In the genomic region with DNA sequence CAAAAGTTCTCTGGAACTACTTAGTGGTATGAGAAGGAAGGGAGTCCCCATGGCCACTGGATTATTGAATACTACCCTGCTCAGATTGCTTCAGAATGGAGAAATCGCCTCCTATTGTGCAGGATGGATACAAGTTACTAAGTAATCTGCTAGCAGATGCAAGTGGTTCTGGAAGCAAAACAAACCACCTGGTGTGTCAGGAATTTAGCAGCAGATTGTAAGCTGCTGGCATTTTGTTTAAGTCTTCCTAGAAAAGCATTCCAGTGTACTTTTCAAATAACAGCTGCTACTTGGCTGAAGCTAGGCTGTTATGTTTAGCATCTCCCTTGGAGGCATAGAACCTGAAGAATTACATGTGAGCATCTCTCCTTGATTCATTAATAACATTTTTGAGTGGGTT, we compare ENCODE assay signal across 19 mouse cellular contexts.
DNase-seq lines count a peak whose midpoint lies in the region; ATAC-seq lines count a peak whose summit lies in the region.
"Had no signal": no experiment of that assay in that cellular context is flagged by ENCODE, and none has a peak within 500 bp of the region (broad histone marks: within the 10 kb centered on the region; RNA-seq: fewer than 3 reads in every experiment).

No protein-coding gene starts in this region.

- 29% methylated on average over 1 of the region's 1 CpGs for WGBS in hindbrain, embryonic 16.5 days
- 30% methylated on average over 1 of the region's 1 CpGs for WGBS in hindbrain, embryonic 10.5 days

- no peaks in the 10 kb centered on the region for H3K27me3 ChIP-seq in hindbrain, embryonic 16.5 days (replicated peaks; ENCODE audit: control insufficient read depth, insufficient read depth, low read length)
- H3K27me3 ChIP-seq in hindbrain, embryonic 10.5 days (ENCODE audit: insufficient read depth, poor library complexity, severe bottlenecking): no peaks in the 10 kb centered on the region
- H3K27me3 ChIP-seq: hindbrain, embryonic 15.5 days; liver, embryonic 15.5 days had no signal

- H3K4me3 ChIP-seq in hindbrain, embryonic 16.5 days (ENCODE audit: low read length): no peak overlapping the region
- no peak overlapping the region for H3K4me3 ChIP-seq in hindbrain, embryonic 10.5 days
- H3K4me3 ChIP-seq: hindbrain, embryonic 15.5 days; liver, embryonic 15.5 days; myocyte had no signal

- no peak overlapping the region for H3K4me2 ChIP-seq in hindbrain, embryonic 16.5 days (ENCODE audit: low read length)
- H3K4me2 ChIP-seq: hindbrain, embryonic 15.5 days; liver, embryonic 15.5 days had no signal

- H3K27ac ChIP-seq in hindbrain, embryonic 16.5 days (ENCODE audit: low read depth, low read length): no peak overlapping the region
- no peak overlapping the region for H3K27ac ChIP-seq in hindbrain, embryonic 10.5 days
- H3K27ac ChIP-seq: hindbrain, embryonic 15.5 days; liver, embryonic 15.5 days had no signal

- no peak overlapping the region for H3K9ac ChIP-seq in hindbrain, embryonic 16.5 days (ENCODE audit: low read depth, low read length)
- H3K9ac ChIP-seq: hindbrain, embryonic 15.5 days; liver, embryonic 15.5 days had no signal

- 0 out of 2 replicates have a peak, but pooled peaks have one; percentile 17 for ATAC-seq in hindbrain, embryonic 16.5 days

- no peaks in the 10 kb centered on the region for H3K36me3 ChIP-seq in hindbrain, embryonic 16.5 days (ENCODE audit: control insufficient read depth, insufficient read depth, low read length)
- no peaks in the 10 kb centered on the region for H3K36me3 ChIP-seq in hindbrain, embryonic 10.5 days
- H3K36me3 ChIP-seq: hindbrain, embryonic 15.5 days; liver, embryonic 15.5 days had no signal

- DNase-seq in hindbrain, embryonic 10.5 days (ENCODE audit: low spot score): no peak
- DNase-seq in right cerebral cortex, adult 18-20 months: peak; percentile 18
- no peak for DNase-seq in right cerebral cortex, postnatal 4 days
- DNase-seq in layer of hippocampus, adult 8-10 months (ENCODE audit: low spot score in 2 of 2): peak; percentile 25 to 41
- peak; percentile 58 for DNase-seq in telencephalon, adult 2 months (ENCODE audit: low read depth, low spot score)
- no peak for DNase-seq in cerebellum, adult 18-20 months
- DNase-seq: adrenal gland, postnatal 10 days; cerebellum, postnatal 36 days; gastrocnemius, postnatal 14 days; heart, postnatal 10 days; kidney, adult 2 months; kidney, postnatal 4 days; lung, postnatal 10 days; retina, postnatal 1 day; thymus, adult 18-20 months had no signal

- no peaks in the 10 kb centered on the region; the same call in 1 of the 2 replicates for H3K4me1 ChIP-seq in hindbrain, embryonic 16.5 days (ENCODE audit: control insufficient read depth, insufficient read depth, low read depth, low read length)
- H3K4me1 ChIP-seq in hindbrain, embryonic 10.5 days (replicated peaks): no peaks in the 10 kb centered on the region
- H3K4me1 ChIP-seq: hindbrain, embryonic 15.5 days; liver, embryonic 15.5 days had no signal

- H3K9me3 ChIP-seq in hindbrain, embryonic 16.5 days (ENCODE audit: control insufficient read depth, low read length): no peaks in the 10 kb centered on the region
- H3K9me3 ChIP-seq in hindbrain, embryonic 10.5 days: no peaks in the 10 kb centered on the region
- H3K9me3 ChIP-seq: hindbrain, embryonic 15.5 days; liver, embryonic 15.5 days had no signal

Comparison
In these comparisons a context has a peak if more than half of its experiments do, and no peak if none do; other contexts are left out.
1. DNase-seq: peak in right cerebral cortex, adult 18-20 months (single experiment), layer of hippocampus, adult 8-10 months (2 of 2) and telencephalon, adult 2 months (single experiment); none in hindbrain, embryonic 10.5 days (single experiment), right cerebral cortex, postnatal 4 days (single experiment) and cerebellum, adult 18-20 months (0 of 2).